Mouse (Mus musculus) stomach, postnatal 0 days (tissue): Measurements from ENCODE around the gene Usp15.

Experiments used
- CTCF ChIP-seq: IDR thresholded peaks from 2 replicates; pipeline ENCODE4 v1.5.1; 2016; ENCODE audit warnings: antibody characterized with exemption, low read depth, mild to moderate bottlenecking, moderate library complexity
- EP300 ChIP-seq: optimal IDR thresholded peaks from 2 replicates; pipeline ENCODE3; 2016; ENCODE audit warnings: antibody characterized with exemption

DNA sequence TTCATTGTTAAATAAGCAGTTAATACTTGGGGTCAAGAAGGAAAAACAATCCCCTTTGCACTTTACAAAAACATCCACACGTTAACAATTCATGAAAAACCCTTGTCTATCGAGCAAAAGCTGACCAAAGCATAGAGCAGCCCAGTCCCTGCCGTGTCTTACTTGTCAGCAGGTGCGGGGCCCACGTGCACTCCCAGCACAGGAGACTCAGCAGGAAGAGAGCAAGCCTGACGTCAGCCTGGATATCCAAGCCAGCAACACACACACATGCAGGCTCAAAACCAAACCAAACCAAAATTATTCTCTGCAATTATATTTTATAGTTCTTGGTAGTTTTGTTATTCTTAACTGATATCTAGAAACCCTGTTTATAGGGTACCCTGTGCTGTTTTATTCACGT, 13.6 kb downstream of the Usp15 start:
- no peak for TF ChIP-seq CTCF
- TF ChIP-seq EP300, result no peak
